Comparison of ENCODE assay signal across 8 mouse cellular contexts in the genomic region with DNA sequence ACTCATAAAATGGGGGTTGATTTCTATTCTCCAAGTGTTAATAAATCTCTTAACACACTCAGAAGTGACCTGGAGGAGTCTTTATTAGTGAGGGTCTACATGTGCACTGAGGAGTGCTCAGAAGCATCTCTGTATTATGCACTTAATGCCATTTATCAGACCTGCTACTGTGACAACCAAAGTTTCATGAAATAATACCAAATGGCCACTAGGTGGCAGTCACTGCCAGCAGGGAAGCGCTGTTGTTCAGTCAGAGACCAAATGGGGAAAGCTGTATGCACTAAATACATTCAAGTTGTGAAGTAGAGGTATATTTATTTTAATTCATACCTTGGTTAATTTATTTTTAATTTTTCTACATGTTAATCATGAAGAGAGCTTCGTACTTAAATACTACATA. TPM values are rescaled to one million over a fixed set of nuclear protein-coding genes. Genes with fewer than 3 reads are reported as not detected.
DNase-seq lines count a peak whose midpoint lies in the region; ATAC-seq and TF ChIP-seq lines count a peak whose summit lies in the region.
"Had no signal": no experiment of that assay in that cellular context is flagged by ENCODE, and none has a peak within 500 bp of the region (broad histone marks: within the 10 kb centered on the region; RNA-seq: fewer than 3 reads in every experiment).

No protein-coding gene starts in this region.

- peak; percentile 84 for TF ChIP-seq CTCF in bone marrow, adult 2 months (IDR thresholded peaks at IDR 0.05; ENCODE audit: control insufficient read depth, insufficient read depth, low read length)
- peak; percentile 90 for TF ChIP-seq CTCF in hindbrain, postnatal 0 days (IDR thresholded peaks at IDR 0.05; ENCODE audit: low read depth)

- no peak overlapping the region for H3K4me2 ChIP-seq in embryonic facial prominence, embryonic 11.5 days (ENCODE audit: low read depth, low read length)
- H3K4me2 ChIP-seq in hindbrain, postnatal 0 days (ENCODE audit: low read depth, low read length): no peak overlapping the region
- no peak overlapping the region for H3K4me2 ChIP-seq in limb, embryonic 14.5 days (replicated peaks; ENCODE audit: low read depth, low read length, severe bottlenecking)

- 3% methylated on average over 2 of the region's 2 CpGs for WGBS in bone marrow, adult 2 months
- 1% methylated on average over 2 of the region's 2 CpGs for WGBS in embryonic facial prominence, embryonic 11.5 days
- WGBS in hindbrain, postnatal 0 days: 2% methylated on average over 2 of the region's 2 CpGs
- 0% methylated on average over 2 of the region's 2 CpGs for WGBS in limb, embryonic 14.5 days

- no peak for TF ChIP-seq POLR2A in bone marrow, adult 2 months (IDR thresholded peaks at IDR 0.05; ENCODE audit: borderline replicate concordance, control insufficient read depth, low read depth, low read length)
- no peak for TF ChIP-seq POLR2A in limb, embryonic 14.5 days (IDR thresholded peaks at IDR 0.05; ENCODE audit: borderline replicate concordance, extremely low read depth, insufficient read depth, insufficient read length)

- no peaks in the 10 kb centered on the region for H3K4me1 ChIP-seq in bone marrow, adult 2 months (ENCODE audit: control insufficient read depth, insufficient read depth, low read length)
- H3K4me1 ChIP-seq in embryonic facial prominence, embryonic 11.5 days (ENCODE audit: control insufficient read depth, insufficient read depth, low read length): no peaks in the 10 kb centered on the region
- no peaks in the 10 kb centered on the region for H3K4me1 ChIP-seq in hindbrain, postnatal 0 days (ENCODE audit: insufficient read depth, low read length)
- H3K4me1 ChIP-seq in limb, embryonic 14.5 days (ENCODE audit: control insufficient read depth, insufficient read depth, low read length): no peaks in the 10 kb centered on the region

- no peak overlapping the region for H3K27ac ChIP-seq in bone marrow, adult 2 months (ENCODE audit: control insufficient read depth, insufficient read depth, low read depth, low read length, poor library complexity)
- H3K27ac ChIP-seq in embryonic facial prominence, embryonic 11.5 days (replicated peaks; ENCODE audit: low read depth, low read length): no peak overlapping the region
- H3K27ac ChIP-seq in hindbrain, postnatal 0 days: no peak overlapping the region
- H3K27ac ChIP-seq in limb, embryonic 14.5 days (replicated peaks; ENCODE audit: low read depth, low read length): no peak overlapping the region

- H3K27me3 ChIP-seq in embryonic facial prominence, embryonic 11.5 days (ENCODE audit: control insufficient read depth, insufficient read depth, low read length): no peaks in the 10 kb centered on the region
- no peaks in the 10 kb centered on the region for H3K27me3 ChIP-seq in hindbrain, postnatal 0 days (ENCODE audit: insufficient read depth, low read length)
- no peaks in the 10 kb centered on the region for H3K27me3 ChIP-seq in limb, embryonic 14.5 days (ENCODE audit: control insufficient read depth, insufficient read depth, low read length)

- H3K4me3 ChIP-seq in bone marrow, adult 2 months (replicated peaks; ENCODE audit: control insufficient read depth, low read depth, low read length): no peak overlapping the region
- H3K4me3 ChIP-seq in embryonic facial prominence, embryonic 11.5 days (ENCODE audit: low read depth, low read length): no peak overlapping the region
- no peak overlapping the region for H3K4me3 ChIP-seq in hindbrain, postnatal 0 days (ENCODE audit: low read length)
- no peak overlapping the region for H3K4me3 ChIP-seq in limb, embryonic 14.5 days (replicated peaks; ENCODE audit: low read length)

- peak; percentile 77 for DNase-seq in 416B (ENCODE audit: low read depth)
- DNase-seq in B cell, adult 2 months: peak; percentile 63 to 67
- peak; percentile 73 for DNase-seq in embryonic facial prominence, embryonic 11.5 days (ENCODE audit: low spot score)
- peak; percentile 82 for DNase-seq in hindbrain, postnatal 0 days (ENCODE audit: low spot score)
- peak; percentile 80 for DNase-seq in limb, embryonic 14.5 days (ENCODE audit: low spot score)
- peak; percentile 86 for DNase-seq in retina, embryonic 14.5 days (ENCODE audit: low spot score)

- H3K36me3 ChIP-seq in embryonic facial prominence, embryonic 11.5 days (replicated peaks; ENCODE audit: control insufficient read depth, insufficient read depth, low read depth, low read length): no peaks in the 10 kb centered on the region
- H3K36me3 ChIP-seq in hindbrain, postnatal 0 days (ENCODE audit: insufficient read depth, low read length): no peaks in the 10 kb centered on the region
- no peaks in the 10 kb centered on the region for H3K36me3 ChIP-seq in limb, embryonic 14.5 days (ENCODE audit: control insufficient read depth, insufficient read depth, low read length)

- H3K9me3 ChIP-seq in embryonic facial prominence, embryonic 11.5 days (replicated peaks; ENCODE audit: control insufficient read depth, low read length): no peaks in the 10 kb centered on the region
- no peaks in the 10 kb centered on the region for H3K9me3 ChIP-seq in hindbrain, postnatal 0 days (ENCODE audit: low read length)
- no peaks in the 10 kb centered on the region for H3K9me3 ChIP-seq in limb, embryonic 14.5 days (ENCODE audit: control insufficient read depth, low read length)

- no peak overlapping the region for H3K9ac ChIP-seq in embryonic facial prominence, embryonic 11.5 days (replicated peaks; ENCODE audit: low read length)
- no peak overlapping the region for H3K9ac ChIP-seq in hindbrain, postnatal 0 days (replicated peaks; ENCODE audit: low read length)
- H3K9ac ChIP-seq in limb, embryonic 14.5 days (ENCODE audit: low read depth, low read length, severe bottlenecking): no peak overlapping the region

- ATAC-seq in embryonic facial prominence, embryonic 11.5 days (replicated peaks; ENCODE audit: insufficient number of reproducible peaks, low FRiP score, low TSS enrichment, low read depth): peak; percentile 62; the same call in 1 of the 2 replicates
- peak; percentile 79; the same call in 1 of the 2 replicates for ATAC-seq in hindbrain, postnatal 0 days
- ATAC-seq in limb, embryonic 14.5 days (ENCODE audit: low FRiP score, low read depth): 0 out of 2 replicates have a peak, but pooled peaks have one; percentile 57

RNA-seq across cellular contexts. Expression of a gene that starts 42.4 kb away (rescaled TPM):
- 26.1 and 28.3 TPM in 2 replicates for polyA plus RNA-seq in bone marrow, adult 2 months (2011; ENCODE audit: insufficient read depth, insufficient read length, low replicate concordance, missing spikeins)
- polyA plus RNA-seq in embryonic facial prominence, embryonic 11.5 days (2014; fragmentation: Nextera tagmentation; extraction: Ambion mirVana): 10.5 and 11.8 TPM in 2 replicates
- 21.3 and 44.7 TPM in 2 replicates for total RNA-seq in hindbrain, postnatal 0 days (2014; rRNA removed)
- 20.8 and 22.8 TPM in 2 replicates for polyA plus RNA-seq in hindbrain, postnatal 0 days (2015; fragmentation: Nextera tagmentation; extraction: Ambion mirVana)
- polyA plus RNA-seq in limb, embryonic 14.5 days (2012; rRNA removed): 39.9 and 64.6 TPM in 2 replicates
- polyA plus RNA-seq in limb, embryonic 14.5 days (2014; fragmentation: Nextera tagmentation; extraction: Ambion mirVana): 19.7 and 20.9 TPM in 2 replicates

RNA-seq across cellular contexts. Expression of a gene that starts 42.9 kb away (rescaled TPM):
- not detected in 2 replicates for polyA plus RNA-seq in bone marrow, adult 2 months (2011; ENCODE audit: insufficient read depth, insufficient read length, low replicate concordance, missing spikeins)
- not detected in 2 replicates for polyA plus RNA-seq in embryonic facial prominence, embryonic 11.5 days (2014; fragmentation: Nextera tagmentation; extraction: Ambion mirVana)
- total RNA-seq in hindbrain, postnatal 0 days (2014; rRNA removed): not detected in 2 replicates
- polyA plus RNA-seq in hindbrain, postnatal 0 days (2015; fragmentation: Nextera tagmentation; extraction: Ambion mirVana): 0.14 TPM in 2 replicates
- polyA plus RNA-seq in limb, embryonic 14.5 days (2012; rRNA removed): not detected in 2 replicates
- not detected in 2 replicates for polyA plus RNA-seq in limb, embryonic 14.5 days (2014; fragmentation: Nextera tagmentation; extraction: Ambion mirVana)
- total RNA-seq: left cerebral cortex, adult 8-10 months had no signal

RNA-seq across cellular contexts. Expression of a gene that starts 56.7 kb away (rescaled TPM):
- not detected in 2 replicates for polyA plus RNA-seq in bone marrow, adult 2 months (2011; ENCODE audit: insufficient read depth, insufficient read length, low replicate concordance, missing spikeins)
- polyA plus RNA-seq in embryonic facial prominence, embryonic 11.5 days (2014; fragmentation: Nextera tagmentation; extraction: Ambion mirVana): not detected in 2 replicates
- total RNA-seq in hindbrain, postnatal 0 days (2014; rRNA removed): not detected in 2 replicates
- polyA plus RNA-seq in hindbrain, postnatal 0 days (2015; fragmentation: Nextera tagmentation; extraction: Ambion mirVana): not detected in 2 replicates
- not detected in 2 replicates for polyA plus RNA-seq in limb, embryonic 14.5 days (2012; rRNA removed)
- polyA plus RNA-seq in limb, embryonic 14.5 days (2014; fragmentation: Nextera tagmentation; extraction: Ambion mirVana): not detected in 2 replicates
- total RNA-seq: left cerebral cortex, adult 8-10 months had no signal
